Mouse (Mus musculus): Measurements from ENCODE around the gene Dcps. TPM values are rescaled to one million over a fixed set of nuclear protein-coding genes. Genes with fewer than 3 reads are reported as not detected.

The Dcps gene
- total RNA-seq, 2 experiments from 2014 or later: 17.5 to 17.7 TPM

DNA sequence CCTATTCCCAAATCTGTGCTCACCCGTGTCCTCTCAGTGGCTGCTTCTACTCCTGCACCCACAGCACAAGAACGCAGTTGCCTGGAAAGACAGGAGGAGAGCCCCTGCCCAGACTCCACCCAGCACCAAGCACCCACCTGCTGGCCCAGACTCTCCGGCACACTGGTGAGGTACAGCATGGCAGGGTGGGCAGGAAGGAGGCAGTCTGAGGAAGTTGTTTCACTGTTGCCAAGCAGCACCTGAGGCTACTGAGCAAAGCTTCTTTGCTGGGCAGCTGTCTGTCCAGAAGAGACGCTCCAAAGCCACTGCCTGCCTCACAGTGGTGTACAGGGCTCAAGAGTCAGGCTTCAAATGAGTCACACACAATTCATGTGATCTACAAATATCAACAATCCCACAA is 77.1 kb downstream of the Dcps start:
- intact Hi-C loops (cut with DNase I): loop anchor here (5.0 kb wide), 1 partner anchor 36 kb away; no protein-coding TSS in a partner anchor
- TF ChIP-seq CTCF (IDR thresholded peaks at IDR 0.05): no peak
- Histone ChIP-seq H3K4me3 (no peak overlapping the region), H3K27ac (no peak overlapping the region)
- peak in 1 of 2 experiments; percentile 9 for DNase-seq (ENCODE audit: extremely low spot score in 1 of 2, low spot score in 2 of 2)

DNA sequence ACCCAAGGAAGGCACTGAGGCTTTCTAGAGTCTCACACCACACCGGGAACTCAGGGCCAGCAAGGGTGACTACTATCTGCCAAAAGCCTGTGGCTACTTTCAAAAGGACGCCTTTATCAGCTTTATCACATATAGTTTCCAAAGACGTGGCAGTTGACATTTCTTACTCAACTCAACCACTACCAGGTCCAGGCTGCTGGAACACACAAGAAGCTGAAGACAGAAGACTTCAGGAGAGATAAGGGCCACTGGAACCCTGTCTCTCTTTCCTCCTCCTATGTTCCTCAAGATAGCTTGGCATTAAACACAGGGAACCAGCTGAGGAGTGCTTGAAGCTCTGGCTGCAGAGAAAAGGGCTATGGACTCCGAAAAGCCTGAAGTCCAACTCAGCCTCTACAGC is 78.0 kb downstream of the Dcps start:
- TF ChIP-seq CTCF (IDR thresholded peaks at IDR 0.05): no peak
- DNase-seq (ENCODE audit: extremely low spot score in 1 of 2, low spot score in 2 of 2): no peak
- intact Hi-C loops (cut with DNase I): loop anchor here (5.0 kb wide), 1 partner anchor 36 kb away; no protein-coding TSS in a partner anchor
- Histone ChIP-seq H3K27ac (no peak overlapping the region), H3K4me3 (no peak overlapping the region)

- TF ChIP-seq CTCF (IDR thresholded peaks at IDR 0.05): no peak
- intact Hi-C loops (cut with DNase I): loop anchor here (5.0 kb wide), 1 partner anchor 33 kb away; no protein-coding TSS in a partner anchor
- Histone ChIP-seq H3K27ac (no peak overlapping the region), H3K4me3 (no peak overlapping the region)
- DNase-seq (ENCODE audit: extremely low spot score in 1 of 2, low spot score in 2 of 2): peak in 1 of 2 experiments; percentile 3
Measured at GRCm38 (mm10) chr9:35095726-35096125, 80.1 kb downstream of the Dcps start.

DNA sequence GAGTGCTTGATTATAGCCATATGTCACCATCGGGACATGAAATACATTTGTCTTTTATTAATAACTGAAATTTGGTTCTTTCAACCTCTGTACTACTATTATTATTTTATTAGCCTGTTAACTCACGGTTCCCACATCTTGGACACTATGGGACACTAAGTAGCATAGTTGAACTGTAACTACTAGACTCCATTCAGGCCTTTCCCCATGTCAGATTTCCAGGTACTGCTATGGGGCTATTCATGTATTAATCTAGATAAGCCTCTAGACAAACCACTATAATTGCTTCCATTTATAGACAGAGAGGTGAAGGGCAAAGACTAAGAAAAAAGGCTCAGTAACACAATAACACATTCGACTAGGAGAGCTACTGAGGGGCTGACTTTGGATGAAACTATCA is 82.5 kb downstream of the Dcps start:
- no peak for DNase-seq (ENCODE audit: extremely low spot score in 1 of 2, low spot score in 2 of 2)
- TF ChIP-seq CTCF (IDR thresholded peaks at IDR 0.05): no peak
- no peak overlapping the region for H3K4me3 ChIP-seq
- intact Hi-C loops (cut with DNase I): no loop called here
- H3K27ac ChIP-seq: no peak overlapping the region

GRCm38 (mm10) chr9:35092904-35093303 is 83.0 kb downstream of the Dcps start:
- intact Hi-C loops (cut with DNase I): no loop called here
- no peak for DNase-seq (ENCODE audit: extremely low spot score in 1 of 2, low spot score in 2 of 2)
- Histone ChIP-seq H3K27ac (no peak overlapping the region), H3K4me3 (no peak overlapping the region)
- TF ChIP-seq CTCF (IDR thresholded peaks at IDR 0.05): no peak

Other genes with a start within 250 kb of the Dcps start
- 10 to 100 TPM; 24.4 to 25.2 TPM for gene St3gal4, start 56.8 kb downstream of the Dcps start, total RNA-seq (2021)
- gene Srpr, start 24.1 kb upstream of the Dcps start, total RNA-seq (2021): 10 to 100 TPM; 60.7 to 69.9 TPM
- 1 to 10 TPM; 1.1 to 2.1 TPM for gene Tirap, start 24.2 kb upstream of the Dcps start, total RNA-seq (2021)
- gene Foxred1, start 35.0 kb upstream of the Dcps start, total RNA-seq (2021): 10 to 100 TPM; 33.4 to 36.4 TPM
- gene Fam118b, start 91.7 kb upstream of the Dcps start, total RNA-seq (2021): 10 to 100 TPM; 26.5 to 27.0 TPM
- gene Rpusd4, start 91.8 kb upstream of the Dcps start, total RNA-seq (2021): 10 to 100 TPM in 1 of 2 experiments, 1 to 10 TPM in 1; 8.9 to 10.0 TPM
- gene Cdon, start 245.1 kb upstream of the Dcps start, total RNA-seq (2021): 1 to 10 TPM; 7.9 to 8.3 TPM

Measured in left cerebral cortex, adult 2 months (tissue).